Mouse (Mus musculus) CD8-positive naive resting alpha-beta T cell, adult 2 months (primary cell): ENCODE data around the gene Srgap3.

Experiments
- DNase-seq, 2 experiments: peaks; one replicate each; pipeline ENCODE4 v3.0.0; 2022; ENCODE audit warnings: low read depth in 2 of 2, low spot score in 2 of 2

The Srgap3 gene

DNA sequence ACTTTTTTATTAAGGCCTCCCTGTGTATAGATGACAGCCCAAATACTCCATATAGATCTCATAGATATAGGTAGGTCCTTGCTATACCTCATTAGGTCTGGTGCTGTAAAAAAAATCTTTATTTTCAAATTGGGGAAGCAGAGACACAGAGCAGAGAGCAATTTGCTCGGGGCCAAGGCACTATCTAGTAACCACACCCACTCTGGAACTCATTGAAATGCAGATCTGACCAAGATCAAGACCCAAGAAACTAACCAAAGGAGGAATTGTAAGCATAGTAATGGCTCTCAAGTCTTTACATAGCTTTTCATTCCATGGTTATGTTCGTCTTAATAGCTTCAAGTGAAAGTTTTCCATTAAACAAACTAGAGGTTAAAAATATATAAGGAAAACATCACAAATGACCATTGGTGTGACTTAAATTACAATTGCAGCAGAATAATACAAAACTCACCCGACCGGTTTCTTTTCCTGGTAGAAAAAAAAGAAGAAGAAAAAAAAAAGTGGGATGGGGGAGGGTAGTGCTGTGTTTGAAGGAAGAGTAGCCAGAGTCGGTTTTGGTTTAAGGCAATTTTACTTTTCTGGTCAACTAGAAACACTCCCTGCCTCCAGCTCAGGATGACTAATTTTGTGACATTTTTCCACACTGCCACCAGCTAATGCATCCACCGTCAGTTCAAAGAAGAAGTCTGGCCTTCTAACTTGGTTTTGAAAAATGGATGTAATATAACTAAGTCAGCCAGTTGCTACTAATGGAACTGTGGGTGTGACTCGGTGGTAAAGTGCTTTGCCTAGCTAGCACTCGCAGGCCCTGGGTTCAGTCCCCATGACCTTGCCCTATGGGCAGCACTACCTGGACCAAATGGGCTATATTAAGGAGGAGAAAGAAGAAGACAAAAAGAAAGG, 3.4 kb upstream of the Srgap3 start:
- DNase-seq = no peak

DNA sequence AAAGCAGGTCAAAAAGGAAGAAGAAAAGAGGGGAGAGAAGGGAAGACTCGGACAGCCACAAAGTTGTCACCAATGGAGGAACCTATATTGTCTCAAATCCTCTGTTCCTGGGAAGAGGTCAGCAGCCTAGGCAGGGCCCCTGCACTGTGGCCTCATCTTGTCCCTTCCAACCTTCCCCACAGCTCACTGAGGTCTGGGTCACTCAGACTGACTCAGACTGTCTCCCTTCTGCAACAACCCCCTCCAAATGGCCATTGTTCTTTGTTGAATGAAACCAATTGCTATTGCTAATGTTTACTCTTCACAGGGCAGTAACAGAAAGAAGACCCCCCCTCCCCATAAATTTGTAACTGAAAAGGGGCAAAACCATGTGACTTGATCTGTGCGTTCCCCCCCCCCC, 2.2 kb upstream of the Srgap3 start:
- no peak for DNase-seq

DNA sequence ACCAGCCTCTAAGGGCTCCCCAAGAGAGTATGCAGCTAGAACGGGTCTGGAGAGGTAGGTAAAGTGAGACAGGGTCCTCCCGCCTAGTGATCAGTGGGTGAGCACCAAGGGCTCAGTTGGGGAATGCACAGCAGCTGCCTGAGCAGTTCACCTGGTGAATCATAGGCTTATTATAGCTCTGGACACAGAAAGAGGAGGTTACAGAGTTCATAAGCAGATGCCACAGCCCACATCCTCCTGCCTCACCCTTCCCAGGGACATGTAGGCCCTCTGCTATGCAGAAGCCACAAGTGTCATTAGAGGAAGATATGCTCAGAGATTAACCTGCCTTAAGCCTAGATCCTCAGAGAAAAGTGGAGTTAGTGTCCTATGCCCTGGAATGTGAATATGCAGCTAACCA, 1.4 kb upstream of the Srgap3 start:
- no peak for DNase-seq

DNA sequence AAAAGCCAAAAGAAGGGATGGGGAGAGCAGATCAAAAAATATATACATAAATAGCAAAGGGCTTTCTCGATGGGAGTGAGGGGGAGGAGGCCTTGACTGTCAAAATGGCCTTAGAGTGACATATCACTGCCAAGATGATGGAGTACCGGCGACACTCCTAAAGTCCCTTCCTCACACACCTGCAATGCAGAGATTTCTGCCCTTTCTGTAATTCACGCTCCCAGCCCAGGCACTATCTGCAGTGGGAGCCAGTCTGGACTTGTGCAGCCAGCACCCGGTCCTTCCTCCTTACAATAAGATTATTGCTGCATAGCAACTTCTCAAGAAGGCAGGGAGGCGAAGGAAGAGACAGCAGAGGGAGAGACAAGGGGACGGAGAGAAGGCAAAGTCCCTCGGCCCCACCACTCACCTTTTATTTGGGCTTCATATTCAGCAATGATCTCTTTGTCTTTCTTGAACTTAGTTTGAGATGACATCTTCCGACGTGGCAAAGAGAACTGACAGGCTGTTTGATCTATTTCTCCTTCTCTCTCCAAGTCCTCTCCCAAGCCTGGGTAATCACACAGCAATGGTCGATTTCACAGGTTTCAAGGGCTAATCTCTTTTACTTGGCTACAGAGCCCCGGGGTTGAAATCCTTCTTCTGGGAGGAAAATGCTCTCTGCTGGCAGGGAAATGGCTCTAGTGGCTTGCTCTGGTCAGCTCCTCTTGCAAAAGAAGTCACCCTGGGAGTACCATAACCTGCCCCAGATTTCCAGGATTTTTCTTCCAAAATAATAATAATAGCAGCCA, 850 bp downstream of the Srgap3 start:
- DNase-seq = no peak

DNA sequence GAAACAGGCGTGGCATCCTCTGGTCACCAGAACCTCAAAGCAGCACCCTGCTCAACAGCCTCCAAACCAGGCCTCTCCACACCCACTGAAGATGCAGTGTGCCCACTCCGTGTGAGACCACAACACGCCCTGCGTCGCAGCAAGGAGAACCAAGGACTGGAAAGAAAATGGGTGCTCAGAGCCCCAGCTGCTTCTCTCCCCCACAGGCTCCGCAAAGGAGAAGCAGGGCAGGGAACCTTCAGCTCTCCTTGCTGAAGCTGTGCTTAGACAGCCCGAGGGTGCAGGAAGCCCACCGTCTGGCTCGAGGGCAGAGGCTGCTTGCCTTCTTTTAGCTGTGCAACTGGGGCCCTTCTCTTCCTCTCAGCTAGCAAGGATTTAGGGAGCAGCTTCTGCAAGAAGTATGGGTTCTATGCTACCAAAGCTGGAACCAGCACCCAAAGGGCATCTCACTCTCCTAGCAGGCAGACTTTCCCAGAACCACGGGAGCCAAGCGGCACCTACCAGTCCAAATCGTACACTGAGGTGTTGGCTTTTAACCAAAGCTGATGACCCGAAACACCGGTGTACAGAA, 1.8 kb downstream of the Srgap3 start:
- DNase-seq = no peak

DNA sequence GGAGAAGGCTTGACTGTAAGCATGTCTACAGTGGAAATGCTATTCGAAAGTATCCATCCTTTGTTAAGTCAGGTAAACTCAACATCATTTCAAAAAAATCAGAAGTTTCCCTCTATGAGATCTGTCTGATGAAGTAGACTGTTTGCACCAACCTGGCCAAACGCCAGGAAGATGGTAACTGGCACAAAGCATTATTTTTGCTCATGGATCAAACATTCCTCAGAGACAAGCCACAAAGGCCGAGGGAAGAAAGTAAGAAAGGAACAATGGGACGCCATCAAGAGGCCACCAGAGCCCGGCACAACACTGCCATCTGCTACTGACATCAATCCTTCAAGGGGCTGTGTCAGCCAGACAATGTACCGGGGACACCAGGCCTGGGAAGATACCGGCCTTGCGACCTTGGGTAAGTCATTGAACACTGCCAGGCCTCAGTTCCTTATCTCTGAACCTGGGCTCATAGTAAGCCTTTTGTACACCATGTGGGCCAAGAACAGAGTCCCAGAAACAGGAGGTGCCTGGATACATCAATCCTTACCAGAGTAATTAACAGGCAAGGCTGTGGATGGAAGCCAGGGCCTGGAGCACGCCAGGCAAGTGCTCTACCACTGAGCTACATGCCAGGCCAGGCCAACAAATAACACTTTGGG, 3.3 kb downstream of the Srgap3 start:
- DNase-seq = no peak

DNA sequence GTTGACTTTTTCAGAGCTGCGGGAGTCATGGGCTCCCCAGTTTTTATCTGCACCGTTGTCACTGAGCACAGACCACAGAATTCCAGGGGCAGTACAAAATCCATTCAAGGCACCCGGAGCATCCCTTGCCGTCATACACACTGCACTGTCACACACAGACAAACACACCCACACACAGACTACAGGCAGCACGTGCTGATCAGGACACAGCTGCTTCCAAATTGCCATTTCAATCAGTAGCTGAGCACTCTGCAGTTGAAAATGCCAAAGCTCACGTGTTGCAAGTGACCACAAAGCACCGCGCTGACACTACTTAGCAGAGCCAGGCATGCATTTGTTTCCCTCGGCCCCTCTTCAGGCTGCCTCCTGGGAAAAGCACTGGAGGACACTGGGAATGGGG, 7.8 kb downstream of the Srgap3 start:
- no peak for DNase-seq

DNA sequence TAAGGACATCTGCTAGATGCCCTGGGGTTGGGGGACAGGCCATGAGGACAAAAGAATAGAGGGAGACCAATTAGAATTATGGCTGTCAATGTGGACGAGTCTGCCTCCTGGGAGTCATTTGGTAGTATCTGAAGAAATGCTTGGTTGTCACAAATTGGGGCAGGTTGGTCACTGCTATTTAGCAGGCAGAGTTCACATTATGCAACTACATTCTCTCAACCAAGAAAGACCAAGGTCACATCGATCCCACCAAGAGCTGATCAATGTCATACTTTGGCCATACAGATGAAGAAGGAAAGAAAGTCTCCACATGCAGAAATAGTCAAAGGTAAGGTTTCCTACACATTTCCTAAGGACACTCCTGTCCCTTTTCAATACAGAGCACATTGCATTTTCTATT, 9.3 kb downstream of the Srgap3 start:
- DNase-seq = no peak

DNA sequence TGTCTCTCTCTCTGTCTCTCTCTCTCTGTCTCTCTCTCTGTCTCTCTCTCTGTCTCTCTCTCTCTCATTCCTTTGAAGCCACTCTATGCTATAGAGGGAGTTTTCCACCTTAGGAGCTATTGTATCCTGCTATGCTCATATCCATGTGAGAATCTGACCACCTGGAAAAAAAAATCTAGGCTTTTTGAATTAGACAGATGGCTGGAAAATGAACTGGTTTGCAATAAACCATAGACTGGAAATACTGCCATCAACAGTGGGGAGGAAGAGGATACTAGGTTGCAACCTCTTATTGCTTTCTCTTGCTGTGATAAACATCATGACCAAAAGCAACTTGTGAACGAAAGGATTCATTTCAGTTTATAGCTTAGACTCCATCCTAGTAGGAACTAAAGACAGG, 12.6 kb downstream of the Srgap3 start:
- no peak for DNase-seq

DNA sequence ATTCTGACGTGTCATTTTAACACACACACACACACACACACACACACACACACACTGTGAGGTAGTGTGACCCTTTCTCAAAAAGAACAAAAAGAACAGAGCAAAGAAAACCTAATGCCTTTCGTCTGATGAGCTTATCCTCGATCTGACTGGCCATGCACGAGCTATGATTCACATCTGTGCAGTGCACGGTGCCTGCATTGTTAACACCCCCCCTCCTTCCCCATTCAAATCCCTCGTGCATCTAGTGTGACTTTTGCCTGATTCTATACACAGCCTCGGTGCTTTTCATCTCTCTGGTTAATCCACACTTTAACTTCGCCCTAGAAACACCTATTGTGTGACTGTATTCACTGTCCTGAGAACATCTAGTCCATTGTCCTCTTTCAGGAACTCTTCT, 14.5 kb downstream of the Srgap3 start:
- DNase-seq = no peak

DNA sequence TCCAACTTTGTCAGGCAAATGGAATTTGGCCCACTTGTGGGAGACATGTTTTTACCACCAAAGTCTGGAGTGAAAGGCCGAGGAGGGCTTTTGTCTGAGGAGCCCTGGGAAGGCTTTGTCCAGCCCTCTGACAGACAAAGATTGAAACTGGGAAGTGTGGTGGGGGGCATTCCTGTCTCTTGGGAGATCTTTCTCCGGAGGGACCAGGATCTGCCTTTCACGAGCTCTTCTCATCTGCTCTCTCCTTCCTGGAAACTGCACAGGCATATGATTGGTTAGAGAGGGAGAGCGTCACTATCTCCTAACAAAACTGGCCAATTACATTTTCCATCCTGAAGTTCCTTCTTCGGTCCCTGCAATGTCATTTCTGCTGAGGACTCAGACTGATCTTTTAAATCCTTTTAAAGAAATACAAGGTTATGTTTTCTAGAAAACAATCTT, 17.0 kb downstream of the Srgap3 start:
- no peak for DNase-seq

DNA sequence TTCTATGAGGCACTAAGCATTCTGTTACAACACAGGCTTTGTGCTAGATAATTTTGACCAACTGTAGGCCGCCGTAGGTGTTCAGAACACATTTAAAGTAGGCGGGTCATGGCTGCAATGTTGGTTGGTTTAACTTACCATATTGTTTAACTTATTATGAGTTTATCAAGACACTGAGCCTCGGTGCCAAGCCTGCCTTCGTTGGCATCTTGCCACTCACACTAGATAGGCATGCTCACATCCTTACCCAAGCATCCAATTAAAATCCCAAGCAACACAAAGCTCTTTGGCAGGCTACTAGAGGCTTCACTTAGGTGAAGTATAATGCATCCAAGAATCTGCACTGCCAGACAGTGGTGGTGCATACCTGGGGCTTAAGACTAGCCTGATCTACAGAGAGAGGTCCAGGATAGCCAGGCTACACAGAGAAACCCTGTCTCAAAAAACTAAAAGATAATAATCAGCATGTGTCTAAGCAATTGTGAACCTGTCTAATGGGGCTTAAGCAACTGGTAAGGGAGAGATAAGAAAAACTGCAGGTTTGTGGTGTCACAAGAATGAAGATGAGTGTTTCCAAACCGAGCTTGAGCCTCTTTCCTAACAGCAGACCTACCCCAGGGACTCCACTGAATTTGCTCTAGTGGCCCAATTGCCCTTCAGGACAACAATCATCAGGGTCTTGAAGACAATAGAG, 17.6 kb downstream of the Srgap3 start:
- no peak for DNase-seq

DNA sequence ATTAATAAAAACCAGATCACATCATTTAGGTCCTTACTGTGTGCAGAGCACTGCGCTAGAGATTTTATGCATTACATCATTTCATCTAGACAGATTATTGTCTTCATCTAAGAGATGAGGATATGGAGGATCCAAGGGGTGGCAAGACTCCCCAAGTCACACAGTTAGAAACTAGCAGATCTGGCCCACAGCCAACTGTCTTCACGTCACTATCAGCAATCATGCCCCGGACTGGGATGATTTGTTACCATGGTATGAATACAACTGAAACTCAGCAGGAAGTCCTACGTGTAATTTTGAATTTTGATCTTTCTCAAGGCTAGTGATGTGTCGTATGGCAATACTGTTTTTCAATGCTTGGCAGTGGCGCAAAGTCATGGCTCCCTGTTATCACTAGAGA, 18.2 kb downstream of the Srgap3 start:
- DNase-seq = no peak

DNA sequence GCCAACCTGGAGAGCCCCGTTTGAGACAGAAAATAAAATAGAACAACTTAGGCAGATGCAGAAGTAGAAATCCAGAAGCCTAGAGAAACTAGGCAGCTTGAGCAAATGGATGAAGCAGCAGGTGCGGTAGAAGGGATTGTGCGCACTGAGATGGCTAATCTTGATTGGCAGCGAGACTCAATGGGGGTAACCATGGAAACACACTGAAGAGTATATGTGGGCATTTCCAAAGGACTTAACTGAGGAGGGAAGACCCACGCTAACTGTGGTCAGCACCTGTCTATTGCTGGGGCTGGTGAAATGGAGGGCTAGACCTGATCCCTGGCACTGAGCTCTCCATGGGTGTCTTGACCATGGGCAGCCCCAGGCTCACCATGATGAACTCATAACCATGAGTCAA, 19.7 kb downstream of the Srgap3 start:
- no peak for DNase-seq

DNA sequence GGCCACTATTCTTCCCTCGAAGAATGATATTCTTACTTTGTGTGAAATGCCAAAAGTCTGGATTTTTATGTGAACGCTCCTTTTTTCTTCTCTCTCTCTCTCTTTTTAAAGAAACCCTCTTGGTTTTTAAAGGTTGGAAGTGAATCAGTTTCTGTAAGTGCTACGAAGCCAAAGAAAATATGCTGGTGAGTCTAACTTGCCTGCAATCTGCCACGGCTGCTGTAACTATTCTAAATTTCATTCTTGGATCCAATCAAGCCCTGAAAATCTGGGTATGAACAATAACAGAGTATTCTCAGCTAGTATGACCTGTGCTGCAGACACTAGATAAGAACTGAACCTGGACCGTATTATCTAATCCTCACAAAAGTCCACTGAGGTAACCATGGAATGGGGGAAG, 21.1 kb downstream of the Srgap3 start:
- no peak for DNase-seq

DNA sequence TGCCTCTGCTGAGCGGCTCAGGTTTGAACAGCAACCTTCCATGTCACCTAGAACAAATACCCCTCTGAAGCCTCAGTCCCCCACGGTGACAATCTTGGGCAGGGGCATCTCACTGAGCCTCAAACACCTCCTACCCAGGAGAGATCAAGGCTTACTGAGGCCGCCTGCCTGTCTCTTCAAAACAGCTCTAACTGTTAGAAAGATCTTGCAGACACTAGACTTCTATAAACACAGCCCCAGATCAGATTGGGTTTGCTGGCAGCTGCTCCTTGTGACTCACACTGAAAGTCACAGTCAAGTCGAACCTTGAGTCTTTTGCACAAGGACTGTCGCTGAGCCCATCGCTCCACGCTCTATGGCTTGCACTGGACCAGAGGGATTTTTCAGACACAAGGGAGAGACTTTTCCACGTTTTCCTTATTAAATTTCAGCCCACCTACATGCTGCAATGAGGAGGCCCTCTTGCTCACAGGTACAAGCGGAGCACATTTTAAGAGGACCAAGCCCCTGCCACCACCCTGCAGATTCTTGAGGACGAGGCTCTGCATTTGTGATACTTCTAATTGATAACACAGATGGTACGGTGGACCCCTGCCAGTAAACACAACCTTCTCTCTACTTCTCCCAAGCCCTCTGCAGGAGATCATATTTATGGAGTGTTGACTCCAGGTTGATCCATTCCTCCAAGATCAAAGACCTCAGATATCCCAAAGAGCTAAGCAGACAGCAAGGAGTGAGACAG, 21.7 kb downstream of the Srgap3 start:
- DNase-seq = no peak

DNA sequence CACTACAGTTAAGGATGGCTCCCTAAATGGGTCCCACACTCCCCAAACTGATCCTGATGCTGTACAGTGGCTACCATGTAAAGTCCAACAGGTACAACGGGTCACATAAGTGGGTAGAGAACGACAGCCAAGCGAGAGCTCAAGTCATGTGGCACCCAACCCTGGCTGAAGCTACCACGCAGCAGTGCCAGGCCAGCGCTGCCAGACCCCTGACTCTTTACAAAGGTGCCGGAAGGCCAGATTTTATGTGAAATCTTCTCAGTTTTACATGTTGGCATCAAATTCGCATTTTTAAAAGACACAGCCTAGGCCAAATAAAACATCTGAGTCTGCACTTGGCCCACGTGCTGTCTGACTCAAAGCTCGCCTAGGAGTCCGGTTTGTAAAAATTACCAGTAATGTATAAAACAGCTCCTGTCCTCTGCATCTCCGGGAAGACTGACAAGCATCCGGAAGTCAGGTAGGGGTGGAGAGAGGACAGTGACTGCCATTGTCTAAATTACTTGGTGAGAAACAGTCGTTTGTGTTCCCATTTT, 22.4 kb downstream of the Srgap3 start:
- no peak for DNase-seq

DNA sequence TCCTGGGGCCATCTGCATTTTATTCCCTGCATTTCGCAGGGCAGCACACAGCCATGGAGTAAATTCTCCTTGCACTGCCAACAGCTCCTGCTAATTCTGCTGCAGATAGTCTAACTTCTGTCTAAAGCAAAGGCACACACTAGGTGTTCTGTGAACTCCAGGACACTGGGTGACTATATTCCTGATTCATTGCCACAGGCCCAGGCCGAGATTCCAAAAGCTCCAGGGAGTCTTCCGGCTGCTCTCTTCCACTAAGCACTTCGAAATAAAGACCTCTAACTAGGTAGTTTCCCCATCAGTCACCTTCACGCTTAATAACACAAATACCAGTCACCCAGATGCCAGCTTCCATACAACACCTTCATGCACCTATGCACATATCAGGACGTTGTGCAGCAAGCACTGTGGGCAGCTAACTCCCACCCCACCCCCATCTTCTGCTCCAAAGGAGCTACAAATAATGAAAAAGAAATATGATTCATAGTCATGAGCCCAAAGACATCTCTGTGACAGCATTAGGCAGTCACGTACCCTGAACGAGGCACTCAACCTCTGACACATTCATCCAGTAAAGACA, 26.4 kb downstream of the Srgap3 start:
- no peak for DNase-seq

DNA sequence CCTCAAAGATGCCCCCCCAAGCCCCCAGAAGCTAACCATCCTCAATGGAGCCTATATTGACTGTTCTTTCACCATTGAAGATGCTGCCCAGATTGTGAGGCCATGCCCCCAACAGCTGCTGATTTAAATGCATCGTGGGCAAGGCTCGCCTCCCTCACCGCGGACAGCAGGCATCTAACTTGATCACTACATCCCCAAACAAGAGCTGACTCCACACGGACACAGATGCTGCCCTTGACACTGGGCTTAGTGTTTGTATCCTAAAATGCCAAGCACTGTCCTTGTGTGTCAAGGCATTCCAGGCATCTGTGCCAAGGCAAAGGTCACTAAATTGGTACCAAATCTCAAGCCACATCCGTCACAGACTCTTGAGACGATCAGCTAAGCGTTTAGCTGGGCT, 29.3 kb downstream of the Srgap3 start:
- DNase-seq = no peak

DNA sequence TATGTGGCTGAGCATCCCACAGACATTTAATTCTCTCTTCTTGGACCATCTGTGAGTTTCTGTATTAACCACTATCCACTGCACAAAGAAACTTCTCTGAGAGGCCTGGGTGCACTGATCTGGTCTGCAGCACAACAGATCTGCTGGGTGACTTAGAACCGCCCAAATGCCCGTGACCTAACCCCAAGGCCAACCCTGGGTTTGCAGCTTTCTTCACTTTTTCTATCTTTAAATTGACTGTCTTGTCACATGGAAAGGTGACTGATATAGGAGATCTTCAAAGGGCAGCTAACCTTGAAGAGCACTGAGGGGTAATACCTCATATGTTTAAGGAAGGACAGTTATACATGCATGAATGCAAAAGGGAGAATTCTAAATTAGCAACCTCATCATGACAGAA, 30.8 kb downstream of the Srgap3 start:
- DNase-seq = no peak
